Mouse (Mus musculus) ES-E14 (cell line): ENCODE results near the gene Pak6. TPM values are rescaled to one million over a fixed set of nuclear protein-coding genes. Genes with fewer than 3 reads are reported as not detected.
A peak's percentile ranks its signal among the peaks of the same experiment; 100 is the strongest.

Experiments
- DNase-seq: peaks from one replicate; pipeline ENCODE4 v3.0.0-alpha.2; 2013; ENCODE audit warnings: low read depth, low spot score
- H3K27ac ChIP-seq: 2 replicates; pipeline ENCODE4 v1.5.1; 2012; ENCODE audit warnings: low read depth, mild to moderate bottlenecking, low read length, moderate library complexity, mixed read lengths; ENCODE audit not compliant: poor library complexity, insufficient read depth, severe bottlenecking
- H3K36me3 ChIP-seq: 2 replicates; pipeline ENCODE4 v1.6.1; 2012; ENCODE audit warnings: mild to moderate bottlenecking, low read length, moderate library complexity, mixed read lengths; ENCODE audit not compliant: control insufficient read depth, poor library complexity, insufficient read depth, severe bottlenecking
- H3K4me1 ChIP-seq, 2 experiments: fragments of 150-350 bp in 1 of 2; sonication (generic) in 1 of 2; 2 replicates each; pipeline ENCODE4 v1.6.1; 2012; ENCODE audit warnings: low read length in 2 of 2, mild to moderate bottlenecking in 1 of 2, mixed read lengths in 1 of 2; ENCODE audit not compliant: control insufficient read depth in 2 of 2, insufficient read depth in 2 of 2, poor library complexity in 1 of 2
- H3K4me3 ChIP-seq, 2 experiments: fragments of 150-350 bp in 1 of 2; sonication (generic) in 1 of 2; 2 replicates each; pipeline ENCODE4 v1.5.1; 2012; ENCODE audit warnings: low read length in 2 of 2, low read depth in 1 of 2, mild to moderate bottlenecking in 1 of 2, mixed read lengths in 1 of 2; ENCODE audit not compliant: insufficient read depth in 1 of 2, poor library complexity in 1 of 2, severe bottlenecking in 1 of 2
- H3K9ac ChIP-seq: 2 replicates; pipeline ENCODE4 v1.6.1; 2012; ENCODE audit warnings: low read depth, mild to moderate bottlenecking, low read length, mixed read lengths; ENCODE audit not compliant: poor library complexity, insufficient read depth, severe bottlenecking
- H3K9me3 ChIP-seq: fragments of 150-350 bp; sonication (generic); 2 replicates; pipeline ENCODE4 v1.6.1; 2012; ENCODE audit warnings: low read depth, mild to moderate bottlenecking, low read length; ENCODE audit not compliant: control insufficient read depth, insufficient read depth
- CHD2 ChIP-seq: IDR thresholded peaks from 2 replicates; pipeline ENCODE4 v1.6.1; 2014; ENCODE audit warnings: mild to moderate bottlenecking, low read depth, low read length, inconsistent platforms
- HCFC1 ChIP-seq: IDR thresholded peaks from 2 replicates; pipeline ENCODE4 v1.6.1; 2012; ENCODE audit warnings: low read length, inconsistent platforms, borderline replicate concordance; ENCODE audit not compliant: insufficient read depth
- MAFK ChIP-seq: IDR thresholded peaks from 2 replicates; pipeline ENCODE4 v1.6.1; 2014; ENCODE audit warnings: mild to moderate bottlenecking, low read depth, low read length, inconsistent platforms; ENCODE audit not compliant: insufficient read depth
- ZC3H11A ChIP-seq: IDR thresholded peaks from 2 replicates; pipeline ENCODE4 v1.6.1; 2012; ENCODE audit warnings: low read depth, mild to moderate bottlenecking, inconsistent platforms, low read length, borderline replicate concordance
- ZNF384 ChIP-seq: IDR thresholded peaks from 2 replicates; pipeline ENCODE4 v1.6.1; 2012; ENCODE audit warnings: low read depth, low read length, inconsistent platforms
- in situ Hi-C, 2 experiments: fragments of 600-800 bp; cut with MboI; formaldehyde crosslinking; loops; one replicate each; pipeline ENCODE4 v1.15.1; 2025; ENCODE audit warnings: low sequenced_read_pairs in 2 of 2, inconsistent platforms in 1 of 2; ENCODE audit not compliant: unreplicated experiment in 2 of 2
- total RNA-seq: library from RNA; depleted of rRNA; stranded (reverse); fragments of 300-350 nt; gene quantifications from 2 replicates; pipeline ENCODE4 v1.2.3, GENCODE M21; 2012

The Pak6 gene
- total RNA-seq, 1 experiment = 0.85 TPM

- in situ Hi-C loops = no loop called here
- no peak overlapping the region for H3K4me3 ChIP-seq
- no peaks in the 10 kb centered on the region for H3K36me3 ChIP-seq
- TF ChIP-seq MAFK (no peak), CHD2 (no peak), ZC3H11A (no peak), HCFC1 (no peak), ZNF384 (no peak)
- no peak overlapping the region for H3K27ac ChIP-seq
- no peak for DNase-seq
- H3K9me3 ChIP-seq = no peaks in the 10 kb centered on the region
- H3K9ac ChIP-seq = no peak overlapping the region
- no peaks in the 10 kb centered on the region for H3K4me1 ChIP-seq
Measured at GRCm38 (mm10) chr2:118741183-118741582, 78.1 kb downstream of the Pak6 start.

GRCm38 (mm10) chr2:118743261-118743943 lies 80.3 kb downstream of the Pak6 start:
- TF ChIP-seq MAFK (no peak), ZC3H11A (no peak), ZNF384 (no peak)
- H3K4me3 ChIP-seq = no peak overlapping the region
- no peaks in the 10 kb centered on the region for H3K4me1 ChIP-seq
- H3K27ac ChIP-seq = no peak overlapping the region
- in situ Hi-C loops = no loop called here
- H3K9ac ChIP-seq = no peak overlapping the region
- H3K36me3 ChIP-seq = no peaks in the 10 kb centered on the region
- H3K9me3 ChIP-seq = no peaks in the 10 kb centered on the region
- DNase-seq = no peak

- Histone ChIP-seq H3K4me3 (no peak overlapping the region), H3K36me3 (no peaks in the 10 kb centered on the region)
- in situ Hi-C loops = loop anchor here in 1 of 2 experiments (5.0 kb wide), 1 partner anchor 153 kb away; no protein-coding TSS in a partner anchor
Measured at GRCm38 (mm10) chr2:118744621-118745020, 81.5 kb downstream of the Pak6 start.

GRCm38 (mm10) chr2:118745232-118745884 lies 82.3 kb downstream of the Pak6 start, which contains the start of gene Inafm2:
TSS of gene Inafm2 (plus strand) at chr2:118745758.
- no peak for DNase-seq
- Histone ChIP-seq H3K9ac (peak within 1 kb of the TSS; percentile 69), H3K36me3 (no peaks in the 10 kb centered on the region), H3K4me3 (peak within 1 kb of the TSS; percentile 69 to 77), H3K27ac (no peak within 1 kb of the TSS), H3K9me3 (no peaks in the 10 kb centered on the region), H3K4me1 (no peaks in the 10 kb centered on the region)
- TF ChIP-seq ZNF384 (no peak), HCFC1 (0 out of 2 replicates have a peak, but pooled peaks have one; percentile 30), CHD2 (no peak), ZC3H11A (peak; percentile 82; the same call in 1 of the 2 replicates)
- in situ Hi-C loops = loop anchor here in 1 of 2 experiments (5.0 kb wide), 1 partner anchor 152 kb away; no protein-coding TSS in a partner anchor

More at GRCm38 (mm10) chr2:118744621-118745020, 81.5 kb downstream of the Pak6 start:
- H3K9me3 ChIP-seq = no peaks in the 10 kb centered on the region
- no peak overlapping the region for H3K9ac ChIP-seq
- DNase-seq = no peak
- no peak overlapping the region for H3K27ac ChIP-seq
- TF ChIP-seq ZC3H11A (no peak), CHD2 (no peak), MAFK (no peak), HCFC1 (no peak), ZNF384 (no peak)
- H3K4me1 ChIP-seq = no peaks in the 10 kb centered on the region
